In genomic region chr11:97826414-97826813, GRCm38 (mm10) we compare ENCODE assay signal across 15 mouse cellular contexts. TPM values are rescaled to one million over a fixed set of nuclear protein-coding genes. Genes with fewer than 3 reads are reported as not detected.
A peak's percentile ranks its signal among the peaks of the same experiment; 100 is the strongest.
DNase-seq lines count a peak whose midpoint lies in the region; ATAC-seq and TF ChIP-seq lines count a peak whose summit lies in the region.
"Had no signal": no experiment of that assay in that cellular context is flagged by ENCODE, and none has a peak within 500 bp of the region (broad histone marks: within the 10 kb centered on the region; RNA-seq: fewer than 3 reads in every experiment).

No protein-coding gene starts in this region.

- H3K27ac ChIP-seq in hindbrain, embryonic 13.5 days: 0 out of 2 replicates have a peak overlapping the region, but pooled peaks have one; percentile 5
- no peak overlapping the region for H3K27ac ChIP-seq in hindbrain, embryonic 14.5 days
- H3K27ac ChIP-seq: forebrain, embryonic 12.5 days; heart, embryonic 15.5 days; hindbrain, postnatal 0 days; lung, embryonic 15.5 days had no signal

- H3K36me3 ChIP-seq in hindbrain, embryonic 13.5 days: peaks cover 76% of the 10 kb centered on the region
- peaks cover 70% of the 10 kb centered on the region for H3K36me3 ChIP-seq in hindbrain, embryonic 14.5 days (replicated peaks; ENCODE audit: control insufficient read depth, insufficient read depth)
- H3K36me3 ChIP-seq in E14TG2a.4 (ENCODE audit: insufficient read depth, low read length): peaks cover 96% of the 10 kb centered on the region

- H3K4me3 ChIP-seq in hindbrain, embryonic 13.5 days: no peak overlapping the region
- no peak overlapping the region for H3K4me3 ChIP-seq in hindbrain, embryonic 14.5 days (replicated peaks; ENCODE audit: low read length)
- H3K4me3 ChIP-seq in E14TG2a.4 (replicated peaks; ENCODE audit: low read length): peak overlapping the region; percentile 57
- H3K4me3 ChIP-seq: forebrain, embryonic 12.5 days; heart, embryonic 15.5 days; lung, embryonic 15.5 days had no signal

- DNase-seq in hindbrain, embryonic 14.5 days (ENCODE audit: low spot score): no peak
- DNase-seq in c-Kit-positive CD71-negative TER-119-negative erythroid progenitor cells, embryonic 14.5 days (ENCODE audit: low read depth): peak; percentile 44
- DNase-seq in gastrocnemius, postnatal 25 days: no peak
- DNase-seq in right cerebral cortex, postnatal 25 days: no peak
- no peak for DNase-seq in cerebellum, postnatal 25 days
- DNase-seq: embryo, embryonic 11 days; gastrocnemius, postnatal 10 days had no signal

- no peak for ATAC-seq in hindbrain, embryonic 13.5 days (ENCODE audit: low FRiP score)
- no peak for ATAC-seq in hindbrain, embryonic 14.5 days (ENCODE audit: low FRiP score)
- ATAC-seq in monocyte, adult 5-6 weeks (replicated peaks; ENCODE audit: insufficient number of reproducible peaks, low FRiP score, low TSS enrichment, poor library complexity, severe bottlenecking): peak; percentile 61
- ATAC-seq: hindbrain, postnatal 0 days had no signal

- H3K4me1 ChIP-seq in hindbrain, embryonic 13.5 days (replicated peaks): peaks cover 15% of the 10 kb centered on the region
- 0 out of 2 replicates have a peak, but pooled peaks cover 3% of the 10 kb centered on the region for H3K4me1 ChIP-seq in hindbrain, embryonic 14.5 days (replicated peaks; ENCODE audit: control insufficient read depth, insufficient read depth, low read length)
- H3K4me1 ChIP-seq in E14TG2a.4 (replicated peaks; ENCODE audit: low read depth, low read length): peaks cover 97% of the 10 kb centered on the region
- H3K4me1 ChIP-seq: forebrain, embryonic 12.5 days had no signal

- 81% methylated on average over 7 of the region's 7 CpGs for WGBS in hindbrain, embryonic 13.5 days
- 84% methylated on average over 7 of the region's 7 CpGs for WGBS in hindbrain, embryonic 14.5 days

- H3K4me2 ChIP-seq in hindbrain, embryonic 13.5 days: no peak overlapping the region
- H3K4me2 ChIP-seq in hindbrain, embryonic 14.5 days (replicated peaks): no peak overlapping the region
- H3K4me2 ChIP-seq: forebrain, embryonic 12.5 days; heart, embryonic 15.5 days; lung, embryonic 15.5 days had no signal

- no peaks in the 10 kb centered on the region for H3K27me3 ChIP-seq in hindbrain, embryonic 13.5 days
- no peaks in the 10 kb centered on the region for H3K27me3 ChIP-seq in hindbrain, embryonic 14.5 days (ENCODE audit: control insufficient read depth, insufficient read depth, low read length)
- H3K27me3 ChIP-seq in E14TG2a.4 (ENCODE audit: insufficient read depth, low read length): no peaks in the 10 kb centered on the region
- H3K27me3 ChIP-seq: forebrain, embryonic 12.5 days; heart, embryonic 15.5 days; lung, embryonic 15.5 days had no signal

- H3K9me3 ChIP-seq in hindbrain, embryonic 13.5 days: no peaks in the 10 kb centered on the region
- no peaks in the 10 kb centered on the region for H3K9me3 ChIP-seq in hindbrain, embryonic 14.5 days (ENCODE audit: control insufficient read depth, low read length)
- no peaks in the 10 kb centered on the region for H3K9me3 ChIP-seq in E14TG2a.4 (ENCODE audit: low read length)
- H3K9me3 ChIP-seq: forebrain, embryonic 12.5 days; heart, embryonic 15.5 days; lung, embryonic 15.5 days had no signal

- H3K9ac ChIP-seq in hindbrain, embryonic 13.5 days: no peak overlapping the region
- H3K9ac ChIP-seq in hindbrain, embryonic 14.5 days: no peak overlapping the region
- H3K9ac ChIP-seq: forebrain, embryonic 12.5 days; heart, embryonic 15.5 days; lung, embryonic 15.5 days had no signal

- TF ChIP-seq CTCF in E14TG2a.4 (conservative IDR thresholded peaks at IDR 0.05; ENCODE audit: low read length): no peak

RNA-seq across cellular contexts. Expression of gene B230217C12Rik, which starts 14.2 kb away (rescaled TPM):
- 28.9 and 29.2 TPM in 2 replicates for polyA plus RNA-seq in hindbrain, embryonic 13.5 days (2015; fragmentation: Nextera tagmentation; extraction: Ambion mirVana)
- polyA plus RNA-seq in hindbrain, embryonic 14.5 days (2014; fragmentation: Nextera tagmentation; extraction: Ambion mirVana): 38.2 and 38.8 TPM in 2 replicates
- 0.96 to 3.0 TPM in 2 of 3 replicates, not detected in the other for total RNA-seq in monocyte, adult 5-6 weeks (2017)
- total RNA-seq in gastrocnemius, postnatal 25 days (2021): under 1 TPM; 0.48 to 0.67 TPM

RNA-seq across cellular contexts. Expression of gene Lasp1, which starts 27.6 kb away (rescaled TPM):
- 131 and 137 TPM in 2 replicates for polyA plus RNA-seq in hindbrain, embryonic 13.5 days (2015; fragmentation: Nextera tagmentation; extraction: Ambion mirVana)
- polyA plus RNA-seq in hindbrain, embryonic 14.5 days (2014; fragmentation: Nextera tagmentation; extraction: Ambion mirVana): 110 and 126 TPM in 2 replicates
- 199 to 392 TPM (median 246 TPM) in 3 replicates for total RNA-seq in monocyte, adult 5-6 weeks (2017)
- 10 to 100 TPM; 18.3 to 21.9 TPM for total RNA-seq in gastrocnemius, postnatal 25 days (2021)

RNA-seq across cellular contexts. Expression of gene Rpl23, which starts 44.2 kb away (rescaled TPM):
- 369 and 380 TPM in 2 replicates for polyA plus RNA-seq in hindbrain, embryonic 13.5 days (2015; fragmentation: Nextera tagmentation; extraction: Ambion mirVana)
- 324 and 419 TPM in 2 replicates for polyA plus RNA-seq in hindbrain, embryonic 14.5 days (2014; fragmentation: Nextera tagmentation; extraction: Ambion mirVana)
- total RNA-seq in monocyte, adult 5-6 weeks (2017): 1,225 to 1,795 TPM (median 1,736 TPM) in 3 replicates
- 100 to 1,000 TPM; 379 to 436 TPM for total RNA-seq in gastrocnemius, postnatal 25 days (2021)

RNA-seq across cellular contexts. Expression of gene 1700001P01Rik, which starts 50.7 kb away (rescaled TPM):
- polyA plus RNA-seq in hindbrain, embryonic 13.5 days (2015; fragmentation: Nextera tagmentation; extraction: Ambion mirVana): 0.68 and 0.79 TPM in 2 replicates
- 0.68 TPM in 1 of 2 replicates, not detected in the other for polyA plus RNA-seq in hindbrain, embryonic 14.5 days (2014; fragmentation: Nextera tagmentation; extraction: Ambion mirVana)
- not detected in 3 replicates for total RNA-seq in monocyte, adult 5-6 weeks (2017)
- not detected for total RNA-seq in gastrocnemius, postnatal 25 days (2021)
- total RNA-seq: gastrocnemius, postnatal 10 days; hindbrain, postnatal 0 days had no signal
- polyA plus RNA-seq: hindbrain, postnatal 0 days; large intestine, adult 2 months had no signal

RNA-seq across cellular contexts. Expression of gene Fbxo47, which starts 57.5 kb away (rescaled TPM):
- polyA plus RNA-seq in hindbrain, embryonic 13.5 days (2015; fragmentation: Nextera tagmentation; extraction: Ambion mirVana): 0.52 and 0.71 TPM in 2 replicates
- polyA plus RNA-seq in hindbrain, embryonic 14.5 days (2014; fragmentation: Nextera tagmentation; extraction: Ambion mirVana): 0.37 and 0.72 TPM in 2 replicates
- 0.53 to 2.1 TPM (median 1.5 TPM) in 3 replicates for total RNA-seq in monocyte, adult 5-6 weeks (2017)
- total RNA-seq in gastrocnemius, postnatal 25 days (2021): under 1 TPM; 0.11 to 0.15 TPM
